Mouse (Mus musculus) spleen, adult 2 months (tissue): ENCODE measurements around the gene Gm42421. TPM values are rescaled to one million over a fixed set of nuclear protein-coding genes. Genes with fewer than 3 reads are reported as not detected.

ENCODE experiments used
- DNase-seq, 2 experiments: peaks; one replicate each; pipeline versions ENCODE4 v3.0.0 to v3.0.0-alpha.2; 2012 to 2021; ENCODE audit warnings: low spot score in 2 of 2, low read depth in 1 of 2
- H3K27ac ChIP-seq: fragments of 200-500 bp; 2 replicates; pipeline ENCODE4 v1.5.1; 2012; ENCODE audit warnings: low read length, inconsistent platforms; ENCODE audit not compliant: insufficient read depth
- H3K27me3 ChIP-seq: fragments of 200-500 bp; 2 replicates; pipeline ENCODE4 v1.6.1; 2012; ENCODE audit warnings: mild to moderate bottlenecking, moderate library complexity, low read length, inconsistent platforms; ENCODE audit not compliant: control insufficient read depth, insufficient read depth
- H3K36me3 ChIP-seq: fragments of 200-500 bp; 2 replicates; pipeline ENCODE4 v1.6.1; 2012; ENCODE audit warnings: mild to moderate bottlenecking, low read length, inconsistent platforms; ENCODE audit not compliant: control insufficient read depth, insufficient read depth
- H3K4me1 ChIP-seq: fragments of 200-500 bp; 2 replicates; pipeline ENCODE4 v1.6.1; 2011; ENCODE audit warnings: inconsistent platforms; ENCODE audit not compliant: control insufficient read depth, insufficient read depth, insufficient read length
- H3K4me3 ChIP-seq: fragments of 200-500 bp; 2 replicates; pipeline ENCODE4 v1.5.1; 2011; ENCODE audit warnings: mild to moderate bottlenecking, inconsistent platforms; ENCODE audit not compliant: insufficient read depth, insufficient read length; ENCODE audit errors: extremely low read depth
- CTCF ChIP-seq: fragments of 200-500 bp; IDR thresholded peaks from 2 replicates; pipeline ENCODE4 v1.5.1; 2011; ENCODE audit warnings: mild to moderate bottlenecking, inconsistent platforms; ENCODE audit not compliant: insufficient read depth, insufficient read length, insufficient replicate concordance; ENCODE audit errors: extremely low read depth
- POLR2A ChIP-seq: fragments of 200-500 bp; IDR thresholded peaks from 2 replicates; pipeline ENCODE4 v1.6.1; 2011; ENCODE audit warnings: low read depth, low read length, inconsistent platforms
- WGBS: fragments of 180-500 bp; shearing (Covaris S2); methylation state at CpG from one replicate; pipeline ENCODE4 v1.1.7; 2018; 5-methylcytosine and 5-hydroxymethylcytosine counted together
- polyA plus RNA-seq: library from polyadenylated mRNA; depleted of rRNA; stranded (reverse); fragments of >200 nt; gene quantifications from 2 replicates; pipeline ENCODE4 v1.2.3, GENCODE M21; 2012

The Gm42421 gene
- polyA plus RNA-seq, 1 experiment: not detected

DNA sequence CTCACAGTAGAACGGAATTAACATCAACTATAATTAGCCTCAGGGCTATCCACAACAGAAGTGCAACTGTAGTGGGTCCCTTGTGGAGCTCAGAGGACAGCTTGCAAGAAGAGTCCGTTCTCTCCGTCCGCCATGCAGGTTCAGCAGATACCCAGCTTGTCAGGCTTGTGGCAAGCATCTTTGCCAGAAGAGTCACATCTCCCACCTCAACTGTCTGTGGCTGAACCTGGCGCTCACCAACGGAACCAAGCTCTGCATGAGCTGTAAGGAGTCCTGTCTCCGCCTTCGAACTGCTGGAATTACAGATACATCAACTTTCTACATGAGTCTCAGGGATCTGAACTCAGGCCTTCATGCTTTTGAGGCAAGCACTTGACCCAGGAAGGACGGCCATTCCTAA is 8.2 kb downstream of the Gm42421 start:
- TF ChIP-seq CTCF: no peak
- Histone ChIP-seq H3K36me3 (no peaks in the 10 kb centered on the region; the same call in 1 of the 2 replicates), H3K4me1 (no peaks in the 10 kb centered on the region), H3K4me3 (no peak overlapping the region), H3K27me3 (no peaks in the 10 kb centered on the region), H3K27ac (no peak overlapping the region)
- DNase-seq: no peak
- WGBS: 94% methylated on average over 9 of the region's 9 CpGs

GRCm38 (mm10) chr5:143941588-143941987 is 13.6 kb downstream of the Gm42421 start:
- Histone ChIP-seq H3K36me3 (no peaks in the 10 kb centered on the region), H3K4me1 (no peaks in the 10 kb centered on the region), H3K27ac (no peak overlapping the region), H3K27me3 (no peaks in the 10 kb centered on the region), H3K4me3 (no peak overlapping the region)
- WGBS: 19% methylated on average over 10 of the region's 10 CpGs
- DNase-seq: no peak
- TF ChIP-seq POLR2A: no peak
- TF ChIP-seq CTCF: no peak

- DNase-seq: no peak
- 88% methylated on average over 14 of the region's 14 CpGs for WGBS
- Histone ChIP-seq H3K36me3 (no peaks in the 10 kb centered on the region), H3K4me3 (no peak overlapping the region), H3K27me3 (no peaks in the 10 kb centered on the region), H3K27ac (no peak overlapping the region), H3K4me1 (no peaks in the 10 kb centered on the region)
- TF ChIP-seq POLR2A: no peak
- TF ChIP-seq CTCF: no peak
Observed at GRCm38 (mm10) chr5:143943231-143944125, 15.5 kb downstream of the Gm42421 start.

DNA sequence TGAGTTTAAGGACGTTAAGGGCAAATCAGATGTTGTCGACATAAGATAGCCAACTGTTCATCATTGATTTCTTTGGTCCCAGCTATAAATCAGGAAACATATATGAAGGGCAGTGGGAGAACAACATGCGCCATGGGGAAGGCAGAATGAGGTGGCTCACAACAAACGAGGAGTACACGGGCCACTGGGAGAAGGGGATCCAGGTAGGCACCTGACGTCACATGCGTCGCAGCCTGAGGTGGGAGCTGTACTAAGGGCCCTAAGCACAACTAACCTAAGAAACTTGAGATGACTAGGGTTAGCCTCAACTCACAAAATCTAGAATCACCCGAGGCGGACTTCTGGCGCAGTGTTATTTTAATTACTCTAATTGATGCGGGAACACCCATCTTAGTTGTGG is 20.4 kb downstream of the Gm42421 start:
- WGBS: 91% methylated on average over 12 of the region's 12 CpGs
- no peak overlapping the region for H3K27ac ChIP-seq
- no peak for DNase-seq
- H3K4me1 ChIP-seq: no peaks in the 10 kb centered on the region
- H3K36me3 ChIP-seq: no peaks in the 10 kb centered on the region
- H3K27me3 ChIP-seq: no peaks in the 10 kb centered on the region
- no peak overlapping the region for H3K4me3 ChIP-seq
- TF ChIP-seq CTCF (no peak), POLR2A (no peak)

DNA sequence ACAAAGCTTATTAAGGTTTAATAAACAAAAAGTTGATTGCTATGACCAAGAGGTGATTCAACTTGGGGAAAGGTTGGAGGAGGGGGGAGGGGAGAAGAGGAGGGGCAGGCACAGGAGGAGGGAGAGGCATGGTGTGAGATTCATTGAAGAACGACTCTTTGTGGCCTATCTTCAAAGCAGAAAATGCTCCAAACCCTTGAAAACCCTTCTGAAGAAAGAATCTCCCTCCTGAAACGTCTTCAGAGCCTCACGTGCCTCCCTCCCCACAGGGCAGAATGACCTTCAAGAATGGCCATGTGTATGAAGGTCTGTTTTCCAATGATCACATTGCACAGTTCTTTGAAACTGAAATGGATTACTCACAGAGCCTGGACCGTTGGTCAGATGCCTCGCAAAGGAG is 22.0 kb downstream of the Gm42421 start:
- H3K27ac ChIP-seq: no peak overlapping the region
- DNase-seq: no peak
- H3K36me3 ChIP-seq: no peaks in the 10 kb centered on the region
- H3K27me3 ChIP-seq: no peaks in the 10 kb centered on the region
- H3K4me3 ChIP-seq: no peak overlapping the region
- H3K4me1 ChIP-seq: no peaks in the 10 kb centered on the region
- 59% methylated on average over 5 of the region's 5 CpGs for WGBS
- TF ChIP-seq POLR2A (no peak), CTCF (no peak)

GRCm38 (mm10) chr5:143957101-143957500 is 29.1 kb downstream of the Gm42421 start:
- TF ChIP-seq CTCF: no peak
- no peak overlapping the region for H3K4me3 ChIP-seq
- H3K27me3 ChIP-seq: no peaks in the 10 kb centered on the region
- no peak overlapping the region for H3K27ac ChIP-seq
- 91% methylated on average over 6 of the region's 6 CpGs for WGBS
- DNase-seq: no peak
- no peaks in the 10 kb centered on the region for H3K36me3 ChIP-seq
- H3K4me1 ChIP-seq: no peaks in the 10 kb centered on the region

DNA sequence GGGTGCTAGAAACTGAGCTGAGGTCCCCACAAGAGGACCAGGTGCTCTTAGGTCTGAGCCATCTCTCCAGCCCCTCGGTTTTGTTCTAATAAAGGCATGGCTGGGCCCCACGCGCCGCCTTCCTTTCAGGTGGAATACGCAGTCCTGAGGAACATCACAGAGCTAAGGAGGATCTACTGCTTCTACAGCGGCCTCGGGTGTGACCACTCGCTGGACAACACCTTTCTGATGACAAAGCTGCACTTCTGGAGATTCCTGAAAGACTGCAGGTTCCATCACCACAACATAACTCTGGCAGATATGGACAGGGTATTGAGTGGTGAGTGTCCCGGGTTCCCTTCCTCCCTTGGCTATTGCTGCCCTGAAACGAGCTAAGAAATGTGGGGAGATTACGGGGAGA is 31.6 kb downstream of the Gm42421 start:
- Histone ChIP-seq H3K36me3 (no peaks in the 10 kb centered on the region), H3K4me1 (no peaks in the 10 kb centered on the region), H3K27me3 (no peaks in the 10 kb centered on the region), H3K4me3 (no peak overlapping the region), H3K27ac (no peak overlapping the region)
- no peak for DNase-seq
- no peak for TF ChIP-seq CTCF
- TF ChIP-seq POLR2A: no peak
- 94% methylated on average over 11 of the region's 11 CpGs for WGBS
